Mouse (Mus musculus): Measurements from ENCODE around the gene Shisa5. TPM values are rescaled to one million over a fixed set of nuclear protein-coding genes. Genes with fewer than 3 reads are reported as not detected.

The Shisa5 gene
- polyA plus RNA-seq, 1 experiment from 2014 or later = 29.9 TPM

- H3K4me1 ChIP-seq (ENCODE audit: control insufficient read depth, insufficient read depth, low read length) = 0 out of 2 replicates have a peak, but pooled peaks cover 3% of the 10 kb centered on the region
- H3K27me3 ChIP-seq (ENCODE audit: control insufficient read depth, insufficient read depth, low read length) = no peaks in the 10 kb centered on the region
- H3K27ac ChIP-seq (ENCODE audit: low read depth, low read length) = no peak overlapping the region
- no peaks in the 10 kb centered on the region for H3K36me3 ChIP-seq (ENCODE audit: control insufficient read depth, insufficient read depth, low read length)
- 81% methylated on average over 3 of the region's 3 CpGs for WGBS
- H3K9ac ChIP-seq (ENCODE audit: low read length) = no peak overlapping the region
- H3K4me2 ChIP-seq = no peak overlapping the region
- DNase-seq (ENCODE audit: low spot score, missing footprints) (no peak), ATAC-seq (ENCODE audit: low FRiP score) (no peak)
- no peak overlapping the region for H3K4me3 ChIP-seq (ENCODE audit: low read depth, low read length)
- H3K9me3 ChIP-seq (ENCODE audit: control insufficient read depth, low read length) = no peaks in the 10 kb centered on the region
Measured at GRCm38 (mm10) chr9:109050674-109050997, 12.3 kb downstream of the Shisa5 start.

- WGBS = 93% methylated on average over 13 of the region's 13 CpGs
Measured at GRCm38 (mm10) chr9:109051011-109051501, 12.7 kb downstream of the Shisa5 start.

GRCm38 (mm10) chr9:109051651-109052489 lies 13.5 kb downstream of the Shisa5 start:
- no peak for ATAC-seq (ENCODE audit: low FRiP score)
- Histone ChIP-seq H3K4me2 (no peak overlapping the region), H3K4me3 (ENCODE audit: low read depth, low read length) (no peak overlapping the region), H3K27ac (ENCODE audit: low read depth, low read length) (no peak overlapping the region), H3K27me3 (ENCODE audit: control insufficient read depth, insufficient read depth, low read length) (no peaks in the 10 kb centered on the region), H3K9ac (ENCODE audit: low read length) (no peak overlapping the region), H3K36me3 (ENCODE audit: control insufficient read depth, insufficient read depth, low read length) (no peaks in the 10 kb centered on the region), H3K4me1 (ENCODE audit: control insufficient read depth, insufficient read depth, low read length) (0 out of 2 replicates have a peak, but pooled peaks cover 3% of the 10 kb centered on the region), H3K9me3 (ENCODE audit: control insufficient read depth, low read length) (no peaks in the 10 kb centered on the region)
- WGBS = 88% methylated on average over 10 of the region's 10 CpGs
- no peak for DNase-seq (ENCODE audit: low spot score, missing footprints)

More at GRCm38 (mm10) chr9:109051011-109051501, 12.7 kb downstream of the Shisa5 start:
- no peak overlapping the region for H3K4me3 ChIP-seq (ENCODE audit: low read depth, low read length)
- H3K27ac ChIP-seq (ENCODE audit: low read depth, low read length) = no peak overlapping the region
- no peak overlapping the region for H3K4me2 ChIP-seq
- H3K4me1 ChIP-seq (ENCODE audit: control insufficient read depth, insufficient read depth, low read length) = 0 out of 2 replicates have a peak, but pooled peaks cover 3% of the 10 kb centered on the region
- ATAC-seq (ENCODE audit: low FRiP score) = no peak
- no peaks in the 10 kb centered on the region for H3K27me3 ChIP-seq (ENCODE audit: control insufficient read depth, insufficient read depth, low read length)
- H3K9ac ChIP-seq (ENCODE audit: low read length) = no peak overlapping the region
- no peak for DNase-seq (ENCODE audit: low spot score, missing footprints)
- H3K9me3 ChIP-seq (ENCODE audit: control insufficient read depth, low read length) = no peaks in the 10 kb centered on the region
- H3K36me3 ChIP-seq (ENCODE audit: control insufficient read depth, insufficient read depth, low read length) = no peaks in the 10 kb centered on the region

GRCm38 (mm10) chr9:109052490-109053260 lies 14.3 kb downstream of the Shisa5 start:
- Histone ChIP-seq H3K36me3 (ENCODE audit: control insufficient read depth, insufficient read depth, low read length) (peaks cover 2% of the 10 kb centered on the region; the same call in 1 of the 2 replicates), H3K27me3 (ENCODE audit: control insufficient read depth, insufficient read depth, low read length) (no peaks in the 10 kb centered on the region), H3K4me3 (ENCODE audit: low read depth, low read length) (no peak overlapping the region), H3K4me2 (no peak overlapping the region), H3K9ac (ENCODE audit: low read length) (no peak overlapping the region), H3K27ac (ENCODE audit: low read depth, low read length) (no peak overlapping the region), H3K4me1 (ENCODE audit: control insufficient read depth, insufficient read depth, low read length) (0 out of 2 replicates have a peak, but pooled peaks cover 3% of the 10 kb centered on the region), H3K9me3 (ENCODE audit: control insufficient read depth, low read length) (no peaks in the 10 kb centered on the region)
- no peak for ATAC-seq (ENCODE audit: low FRiP score)
- DNase-seq (ENCODE audit: low spot score, missing footprints) = no peak
- 90% methylated on average over 9 of the region's 9 CpGs for WGBS

- Histone ChIP-seq H3K4me2 (no peak overlapping the region), H3K9me3 (ENCODE audit: control insufficient read depth, low read length) (no peaks in the 10 kb centered on the region), H3K27me3 (ENCODE audit: control insufficient read depth, insufficient read depth, low read length) (no peaks in the 10 kb centered on the region), H3K4me1 (ENCODE audit: control insufficient read depth, insufficient read depth, low read length) (0 out of 2 replicates have a peak, but pooled peaks cover 3% of the 10 kb centered on the region), H3K9ac (ENCODE audit: low read length) (no peak overlapping the region), H3K4me3 (ENCODE audit: low read depth, low read length) (no peak overlapping the region), H3K27ac (ENCODE audit: low read depth, low read length) (no peak overlapping the region), H3K36me3 (ENCODE audit: control insufficient read depth, insufficient read depth, low read length) (peaks cover 2% of the 10 kb centered on the region; the same call in 1 of the 2 replicates)
- no peak for ATAC-seq (ENCODE audit: low FRiP score)
- peak; percentile 49 for DNase-seq (ENCODE audit: low spot score, missing footprints)
- WGBS = 80% methylated on average over 3 of the region's 3 CpGs
Measured at GRCm38 (mm10) chr9:109053366-109053765, 15.0 kb downstream of the Shisa5 start.

GRCm38 (mm10) chr9:109053851-109054250 lies 15.5 kb downstream of the Shisa5 start:
- Histone ChIP-seq H3K27me3 (ENCODE audit: control insufficient read depth, insufficient read depth, low read length) (no peaks in the 10 kb centered on the region), H3K9me3 (ENCODE audit: control insufficient read depth, low read length) (no peaks in the 10 kb centered on the region), H3K36me3 (ENCODE audit: control insufficient read depth, insufficient read depth, low read length) (peaks cover 2% of the 10 kb centered on the region; the same call in 1 of the 2 replicates), H3K4me1 (ENCODE audit: control insufficient read depth, insufficient read depth, low read length) (0 out of 2 replicates have a peak, but pooled peaks cover 3% of the 10 kb centered on the region), H3K4me3 (ENCODE audit: low read depth, low read length) (no peak overlapping the region), H3K4me2 (no peak overlapping the region), H3K9ac (ENCODE audit: low read length) (no peak overlapping the region), H3K27ac (ENCODE audit: low read depth, low read length) (no peak overlapping the region)
- WGBS = 80% methylated on average over 6 of the region's 6 CpGs
- DNase-seq (ENCODE audit: low spot score, missing footprints) (no peak), ATAC-seq (ENCODE audit: low FRiP score) (no peak)

- H3K9ac ChIP-seq (ENCODE audit: low read length) = no peak overlapping the region; the same call in 1 of the 2 replicates
- under 1% methylated on average over 7 of the region's 7 CpGs for WGBS
- DNase-seq (ENCODE audit: low spot score, missing footprints) (no peak), ATAC-seq (ENCODE audit: low FRiP score) (peak; percentile 70)
- peaks cover 2% of the 10 kb centered on the region; the same call in 1 of the 2 replicates for H3K36me3 ChIP-seq (ENCODE audit: control insufficient read depth, insufficient read depth, low read length)
- H3K9me3 ChIP-seq (ENCODE audit: control insufficient read depth, low read length) = no peaks in the 10 kb centered on the region
- H3K27me3 ChIP-seq (ENCODE audit: control insufficient read depth, insufficient read depth, low read length) = no peaks in the 10 kb centered on the region
- H3K4me1 ChIP-seq (ENCODE audit: control insufficient read depth, insufficient read depth, low read length) = peaks cover 9% of the 10 kb centered on the region; the same call in 1 of the 2 replicates
- H3K27ac ChIP-seq (ENCODE audit: low read depth, low read length) = no peak overlapping the region
- H3K4me2 ChIP-seq = peak overlapping the region; percentile 19; the same call in 1 of the 2 replicates
- no peak overlapping the region for H3K4me3 ChIP-seq (ENCODE audit: low read depth, low read length)
Measured at GRCm38 (mm10) chr9:109054712-109055111, 16.3 kb downstream of the Shisa5 start.

GRCm38 (mm10) chr9:109055271-109056030 lies 17.1 kb downstream of the Shisa5 start:
- Histone ChIP-seq H3K4me3 (ENCODE audit: low read depth, low read length) (no peak overlapping the region), H3K9me3 (ENCODE audit: control insufficient read depth, low read length) (no peaks in the 10 kb centered on the region), H3K4me1 (ENCODE audit: control insufficient read depth, insufficient read depth, low read length) (peaks cover 9% of the 10 kb centered on the region; the same call in 1 of the 2 replicates), H3K4me2 (peak overlapping the region; percentile 19; the same call in 1 of the 2 replicates), H3K27ac (ENCODE audit: low read depth, low read length) (no peak overlapping the region), H3K9ac (ENCODE audit: low read length) (no peak overlapping the region), H3K27me3 (ENCODE audit: control insufficient read depth, insufficient read depth, low read length) (no peaks in the 10 kb centered on the region), H3K36me3 (ENCODE audit: control insufficient read depth, insufficient read depth, low read length) (peaks cover 4% of the 10 kb centered on the region; the same call in 1 of the 2 replicates)
- ATAC-seq (ENCODE audit: low FRiP score) (no peak), DNase-seq (ENCODE audit: low spot score, missing footprints) (no peak)
- WGBS = 90% methylated on average over 12 of the region's 12 CpGs

Measured in midbrain, embryonic 11.5 days (tissue).